Mouse (Mus musculus): Measurements from ENCODE around the gene Gm9117. TPM values are rescaled to one million over a fixed set of nuclear protein-coding genes. Genes with fewer than 3 reads are reported as not detected.
"Not testable (repeated sequence)": the region's sequence is repeated elsewhere in the genome, so short reads cannot be mapped to it uniquely, and the experiment has no call there.

Gene Gm9117
- not detected in 2 replicates for polyA plus RNA-seq (2015; fragmentation: Nextera tagmentation; extraction: Ambion mirVana)

GRCm38 (mm10) chr3:93943443-93943842 lies at the start of gene Gm9117:
Gene Gm9117 (minus strand): TSS chr3:93943543.
- H3K27me3 ChIP-seq (replicated peaks; ENCODE audit: control insufficient read depth, insufficient read depth, low read length); ATAC-seq; H3K27ac ChIP-seq (ENCODE audit: low read depth, low read length); H3K9ac ChIP-seq (ENCODE audit: low read depth, low read length); H3K4me1 ChIP-seq (ENCODE audit: control insufficient read depth, insufficient read depth, low read depth, low read length); H3K4me2 ChIP-seq (ENCODE audit: low read length); H3K4me3 ChIP-seq (ENCODE audit: low read length); H3K9me3 ChIP-seq (ENCODE audit: control insufficient read depth, low read length); H3K36me3 ChIP-seq (ENCODE audit: control insufficient read depth, insufficient read depth, low read length): not testable (repeated sequence)
- WGBS = 87% methylated on average over 3 of the region's 4 CpGs

- not testable (repeated sequence) for ATAC-seq; H3K9ac ChIP-seq (ENCODE audit: low read depth, low read length); H3K27me3 ChIP-seq (replicated peaks; ENCODE audit: control insufficient read depth, insufficient read depth, low read length); H3K4me1 ChIP-seq (ENCODE audit: control insufficient read depth, insufficient read depth, low read depth, low read length); H3K9me3 ChIP-seq (ENCODE audit: control insufficient read depth, low read length); H3K4me2 ChIP-seq (ENCODE audit: low read length); H3K4me3 ChIP-seq (ENCODE audit: low read length); H3K36me3 ChIP-seq (ENCODE audit: control insufficient read depth, insufficient read depth, low read length); H3K27ac ChIP-seq (ENCODE audit: low read depth, low read length)
- WGBS = 97% methylated on average over 4 of the region's 6 CpGs
Observed at GRCm38 (mm10) chr3:93968938-93969337, 25.6 kb upstream of the Gm9117 start.

GRCm38 (mm10) chr3:93961214-93961613 lies 17.9 kb upstream of the Gm9117 start, which contains the start of gene Tdpoz5:
Gene Tdpoz5 (minus strand): TSS chr3:93961314.
- H3K4me1 ChIP-seq (ENCODE audit: control insufficient read depth, insufficient read depth, low read depth, low read length); H3K27ac ChIP-seq (ENCODE audit: low read depth, low read length); H3K36me3 ChIP-seq (ENCODE audit: control insufficient read depth, insufficient read depth, low read length); ATAC-seq; H3K9me3 ChIP-seq (ENCODE audit: control insufficient read depth, low read length); H3K4me3 ChIP-seq (ENCODE audit: low read length); H3K9ac ChIP-seq (ENCODE audit: low read depth, low read length); H3K4me2 ChIP-seq (ENCODE audit: low read length); H3K27me3 ChIP-seq (replicated peaks; ENCODE audit: control insufficient read depth, insufficient read depth, low read length): not testable (repeated sequence)
- 80% methylated on average over 2 of the region's 4 CpGs for WGBS

GRCm38 (mm10) chr3:93938386-93938785 lies 5.0 kb downstream of the Gm9117 start:
- not testable (repeated sequence) for H3K9ac ChIP-seq (ENCODE audit: low read depth, low read length); ATAC-seq; H3K9me3 ChIP-seq (ENCODE audit: control insufficient read depth, low read length); H3K36me3 ChIP-seq (ENCODE audit: control insufficient read depth, insufficient read depth, low read length); H3K4me2 ChIP-seq (ENCODE audit: low read length); H3K27ac ChIP-seq (ENCODE audit: low read depth, low read length); H3K4me1 ChIP-seq (ENCODE audit: control insufficient read depth, insufficient read depth, low read depth, low read length); H3K4me3 ChIP-seq (ENCODE audit: low read length); H3K27me3 ChIP-seq (replicated peaks; ENCODE audit: control insufficient read depth, insufficient read depth, low read length)
- WGBS = no CpG with 5 or more reads among the region's 3 CpGs

Other genes with a start within 250 kb of the Gm9117 start
- gene Gm5773, start 170.5 kb downstream of the Gm9117 start, polyA plus RNA-seq (2015; fragmentation: Nextera tagmentation; extraction: Ambion mirVana) = not detected in 2 replicates
- gene Tdpoz4, start 147.1 kb downstream of the Gm9117 start, polyA plus RNA-seq (2015; fragmentation: Nextera tagmentation; extraction: Ambion mirVana) = not detected in 2 replicates
- gene Tdpoz3, start 117.5 kb downstream of the Gm9117 start, polyA plus RNA-seq (2015; fragmentation: Nextera tagmentation; extraction: Ambion mirVana) = not detected in 2 replicates
- not detected in 2 replicates for gene Tdpoz5, start 17.8 kb upstream of the Gm9117 start, polyA plus RNA-seq (2015; fragmentation: Nextera tagmentation; extraction: Ambion mirVana)
- gene Gm9125, start 111.3 kb upstream of the Gm9117 start, polyA plus RNA-seq (2015; fragmentation: Nextera tagmentation; extraction: Ambion mirVana) = not detected in 2 replicates
- not detected in 2 replicates for gene Gm10697, start 129.1 kb upstream of the Gm9117 start, polyA plus RNA-seq (2015; fragmentation: Nextera tagmentation; extraction: Ambion mirVana)
- not detected in 2 replicates for gene Gm10696, start 234.7 kb upstream of the Gm9117 start, polyA plus RNA-seq (2015; fragmentation: Nextera tagmentation; extraction: Ambion mirVana)

Measured in hindbrain, embryonic 16.5 days (tissue).